Mouse (Mus musculus): ENCODE data around the gene Pi16. TPM values are rescaled to one million over a fixed set of nuclear protein-coding genes. Genes with fewer than 3 reads are reported as not detected.

The Pi16 gene
- polyA plus RNA-seq, 1 experiment from 2014 or later = 2.6 TPM

GRCm38 (mm10) chr17:29358928-29359327 lies 41.4 kb downstream of the Pi16 start:
- Histone ChIP-seq H3K4me2 (ENCODE audit: low read depth, low read length) (no peak overlapping the region), H3K27ac (ENCODE audit: low read length) (no peak overlapping the region), H3K9me3 (replicated peaks; ENCODE audit: control insufficient read depth, low read length) (no peaks in the 10 kb centered on the region), H3K27me3 (ENCODE audit: control insufficient read depth, insufficient read depth, low read length) (no peaks in the 10 kb centered on the region), H3K36me3 (ENCODE audit: control insufficient read depth, insufficient read depth, low read length) (no peaks in the 10 kb centered on the region), H3K4me3 (replicated peaks; ENCODE audit: low read length) (no peak overlapping the region), H3K9ac (ENCODE audit: low read length) (no peak overlapping the region), H3K4me1 (ENCODE audit: control insufficient read depth, insufficient read depth, low read length) (peaks cover 20% of the 10 kb centered on the region)
- no peak for ATAC-seq (ENCODE audit: insufficient read depth, low FRiP score)
- 64% methylated on average over 3 of the region's 3 CpGs for WGBS

- 16% methylated on average over 5 of the region's 5 CpGs for WGBS
- no peak within 1 kb of the TSS for H3K9ac ChIP-seq (ENCODE audit: low read length)
- no peak within 1 kb of the TSS for H3K4me2 ChIP-seq (ENCODE audit: low read depth, low read length)
- no peak for ATAC-seq (ENCODE audit: insufficient read depth, low FRiP score)
- H3K36me3 ChIP-seq (ENCODE audit: control insufficient read depth, insufficient read depth, low read length) = no peaks in the 10 kb centered on the region
- peaks cover 11% of the 10 kb centered on the region for H3K4me1 ChIP-seq (ENCODE audit: control insufficient read depth, insufficient read depth, low read length)
- H3K4me3 ChIP-seq (replicated peaks; ENCODE audit: low read length) = 0 out of 2 replicates have a peak within 1 kb of the TSS, but pooled peaks have one; percentile 0
- H3K9me3 ChIP-seq (replicated peaks; ENCODE audit: control insufficient read depth, low read length) = no peaks in the 10 kb centered on the region
- H3K27ac ChIP-seq (ENCODE audit: low read length) = no peak within 1 kb of the TSS
- no peaks in the 10 kb centered on the region for H3K27me3 ChIP-seq (ENCODE audit: control insufficient read depth, insufficient read depth, low read length)
Observed at GRCm38 (mm10) chr17:29360761-29361221, 43.3 kb downstream of the Pi16 start, which contains the start of gene Fgd2. TSS of gene Fgd2 (plus strand) at chr17:29360914.

DNA sequence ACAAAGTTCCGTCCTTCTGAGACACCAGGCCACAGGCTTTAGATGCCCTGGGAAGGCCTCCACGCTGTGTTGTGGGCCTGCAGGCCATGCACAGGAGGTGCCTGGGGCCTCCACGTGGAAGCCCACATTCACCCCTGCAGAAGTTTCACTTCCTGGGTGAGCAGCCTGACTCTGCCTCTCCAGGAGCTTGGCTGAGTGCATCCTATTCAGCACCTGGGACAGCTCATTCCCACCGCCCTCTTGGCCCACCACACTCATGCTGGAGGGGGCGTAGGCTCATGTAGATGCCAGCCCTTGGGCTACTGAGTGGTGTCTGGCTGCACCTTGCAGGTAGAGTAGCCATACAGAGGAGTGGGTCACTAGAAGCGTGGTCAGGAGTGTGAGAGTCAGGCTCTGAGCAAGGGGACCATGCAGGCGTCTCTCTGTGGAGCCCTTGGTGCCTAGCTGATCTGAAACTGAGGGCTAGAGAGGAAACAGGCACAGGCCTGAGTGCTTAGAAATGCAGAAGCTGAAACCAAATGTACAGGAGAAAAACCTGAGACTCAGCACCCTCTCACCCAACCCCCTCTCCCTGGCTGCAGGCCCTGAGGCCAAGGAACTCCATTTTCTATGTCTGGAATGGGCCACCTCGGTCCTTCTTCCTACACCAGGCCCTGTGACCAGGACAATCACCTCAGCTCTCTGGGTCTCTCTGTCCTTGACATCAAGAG lies 44.7 kb downstream of the Pi16 start:
- Histone ChIP-seq H3K4me3 (replicated peaks; ENCODE audit: low read length) (no peak overlapping the region), H3K9ac (ENCODE audit: low read length) (no peak overlapping the region), H3K4me2 (ENCODE audit: low read depth, low read length) (no peak overlapping the region), H3K36me3 (ENCODE audit: control insufficient read depth, insufficient read depth, low read length) (no peaks in the 10 kb centered on the region), H3K27me3 (ENCODE audit: control insufficient read depth, insufficient read depth, low read length) (no peaks in the 10 kb centered on the region), H3K27ac (ENCODE audit: low read length) (no peak overlapping the region), H3K4me1 (ENCODE audit: control insufficient read depth, insufficient read depth, low read length) (no peaks in the 10 kb centered on the region), H3K9me3 (replicated peaks; ENCODE audit: control insufficient read depth, low read length) (no peaks in the 10 kb centered on the region)
- ATAC-seq (ENCODE audit: insufficient read depth, low FRiP score) = no peak
- WGBS = 52% methylated on average over 8 of the region's 8 CpGs

- no peaks in the 10 kb centered on the region for H3K27me3 ChIP-seq (ENCODE audit: control insufficient read depth, insufficient read depth, low read length)
- no peaks in the 10 kb centered on the region for H3K9me3 ChIP-seq (replicated peaks; ENCODE audit: control insufficient read depth, low read length)
- 66% methylated on average over 8 of the region's 8 CpGs for whole genome bisulfite sequencing
- no peak overlapping the region; the same call in 1 of the 2 replicates for H3K4me2 ChIP-seq (ENCODE audit: low read depth, low read length)
- no peaks in the 10 kb centered on the region for H3K36me3 ChIP-seq (ENCODE audit: control insufficient read depth, insufficient read depth, low read length)
- ATAC-seq (ENCODE audit: insufficient read depth, low FRiP score) = no peak
- H3K9ac ChIP-seq (ENCODE audit: low read length) = no peak overlapping the region
- no peak overlapping the region for H3K4me3 ChIP-seq (replicated peaks; ENCODE audit: low read length)
- no peak overlapping the region for H3K27ac ChIP-seq (ENCODE audit: low read length)
- H3K4me1 ChIP-seq (ENCODE audit: control insufficient read depth, insufficient read depth, low read length) = no peaks in the 10 kb centered on the region
Observed at GRCm38 (mm10) chr17:29363109-29363508, 45.6 kb downstream of the Pi16 start.

DNA sequence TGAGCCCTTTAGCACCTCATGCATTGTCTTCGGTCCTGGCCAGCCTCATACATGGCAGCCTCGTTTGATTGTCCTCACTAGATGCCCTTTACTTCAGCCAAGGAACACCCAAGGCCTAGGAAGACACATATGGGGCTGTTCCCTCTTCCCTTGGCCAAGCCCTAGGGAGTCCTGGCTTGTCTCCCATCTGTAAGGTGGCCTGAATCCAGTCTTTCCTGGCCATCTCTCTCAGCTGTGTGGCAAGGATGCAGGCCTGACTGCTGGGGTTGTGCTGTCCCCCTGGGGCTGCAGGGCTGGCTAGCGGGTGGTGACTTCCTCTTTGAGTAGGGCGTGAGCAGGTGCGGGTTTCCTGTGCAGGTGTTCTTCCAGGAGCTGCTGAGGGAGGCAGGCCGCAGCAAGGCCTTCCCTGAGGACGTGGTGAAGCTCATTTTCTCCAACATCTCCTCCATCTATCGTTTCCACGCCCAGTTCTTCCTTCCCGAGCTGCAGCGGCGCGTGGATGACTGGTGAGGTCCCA lies 47.7 kb downstream of the Pi16 start:
- H3K9ac ChIP-seq (ENCODE audit: low read length) = no peak overlapping the region
- no peaks in the 10 kb centered on the region for H3K4me1 ChIP-seq (ENCODE audit: control insufficient read depth, insufficient read depth, low read length)
- H3K36me3 ChIP-seq (ENCODE audit: control insufficient read depth, insufficient read depth, low read length) = no peaks in the 10 kb centered on the region
- no peak for ATAC-seq (ENCODE audit: insufficient read depth, low FRiP score)
- H3K27me3 ChIP-seq (ENCODE audit: control insufficient read depth, insufficient read depth, low read length) = no peaks in the 10 kb centered on the region
- no peak overlapping the region for H3K4me3 ChIP-seq (replicated peaks; ENCODE audit: low read length)
- WGBS = 82% methylated on average over 13 of the region's 13 CpGs
- no peaks in the 10 kb centered on the region for H3K9me3 ChIP-seq (replicated peaks; ENCODE audit: control insufficient read depth, low read length)
- no peak overlapping the region for H3K4me2 ChIP-seq (ENCODE audit: low read depth, low read length)
- no peak overlapping the region for H3K27ac ChIP-seq (ENCODE audit: low read length)

- WGBS = 15% methylated on average over 7 of the region's 7 CpGs
- Histone ChIP-seq H3K4me1 (ENCODE audit: control insufficient read depth, insufficient read depth, low read length) (no peaks in the 10 kb centered on the region), H3K9ac (ENCODE audit: low read length) (0 out of 2 replicates have a peak overlapping the region, but pooled peaks have one; percentile 28), H3K27me3 (ENCODE audit: control insufficient read depth, insufficient read depth, low read length) (no peaks in the 10 kb centered on the region), H3K4me3 (replicated peaks; ENCODE audit: low read length) (peak overlapping the region; percentile 26), H3K9me3 (replicated peaks; ENCODE audit: control insufficient read depth, low read length) (no peaks in the 10 kb centered on the region), H3K4me2 (ENCODE audit: low read depth, low read length) (peak overlapping the region; percentile 39), H3K36me3 (ENCODE audit: control insufficient read depth, insufficient read depth, low read length) (no peaks in the 10 kb centered on the region), H3K27ac (ENCODE audit: low read length) (no peak overlapping the region)
- no peak for ATAC-seq (ENCODE audit: insufficient read depth, low FRiP score)
Observed at GRCm38 (mm10) chr17:29368726-29369125, 51.2 kb downstream of the Pi16 start.

- Histone ChIP-seq H3K4me3 (replicated peaks; ENCODE audit: low read length) (no peak overlapping the region), H3K9ac (ENCODE audit: low read length) (no peak overlapping the region), H3K4me1 (ENCODE audit: control insufficient read depth, insufficient read depth, low read length) (no peaks in the 10 kb centered on the region), H3K9me3 (replicated peaks; ENCODE audit: control insufficient read depth, low read length) (no peaks in the 10 kb centered on the region), H3K27ac (ENCODE audit: low read length) (no peak overlapping the region), H3K36me3 (ENCODE audit: control insufficient read depth, insufficient read depth, low read length) (no peaks in the 10 kb centered on the region), H3K27me3 (ENCODE audit: control insufficient read depth, insufficient read depth, low read length) (no peaks in the 10 kb centered on the region), H3K4me2 (ENCODE audit: low read depth, low read length) (no peak overlapping the region)
- WGBS = 9% methylated on average over 5 of the region's 5 CpGs
- ATAC-seq (ENCODE audit: insufficient read depth, low FRiP score) = peak; percentile 31; the same call in 1 of the 2 replicates
Observed at GRCm38 (mm10) chr17:29370984-29371723, 53.7 kb downstream of the Pi16 start.

- H3K27me3 ChIP-seq (ENCODE audit: control insufficient read depth, insufficient read depth, low read length) = no peaks in the 10 kb centered on the region
- no peak overlapping the region for H3K9ac ChIP-seq (ENCODE audit: low read length)
- no peak overlapping the region for H3K4me3 ChIP-seq (replicated peaks; ENCODE audit: low read length)
- no peak overlapping the region for H3K4me2 ChIP-seq (ENCODE audit: low read depth, low read length)
- H3K36me3 ChIP-seq (ENCODE audit: control insufficient read depth, insufficient read depth, low read length) = no peaks in the 10 kb centered on the region
- peak overlapping the region; percentile 64; the same call in 1 of the 2 replicates for H3K27ac ChIP-seq (ENCODE audit: low read length)
- peak; percentile 37; the same call in 1 of the 2 replicates for ATAC-seq (ENCODE audit: insufficient read depth, low FRiP score)
- H3K4me1 ChIP-seq (ENCODE audit: control insufficient read depth, insufficient read depth, low read length) = no peaks in the 10 kb centered on the region
- H3K9me3 ChIP-seq (replicated peaks; ENCODE audit: control insufficient read depth, low read length) = no peaks in the 10 kb centered on the region
- 76% methylated on average over 10 of the region's 10 CpGs for WGBS
Observed at GRCm38 (mm10) chr17:29375871-29376270, 58.4 kb downstream of the Pi16 start.

DNA sequence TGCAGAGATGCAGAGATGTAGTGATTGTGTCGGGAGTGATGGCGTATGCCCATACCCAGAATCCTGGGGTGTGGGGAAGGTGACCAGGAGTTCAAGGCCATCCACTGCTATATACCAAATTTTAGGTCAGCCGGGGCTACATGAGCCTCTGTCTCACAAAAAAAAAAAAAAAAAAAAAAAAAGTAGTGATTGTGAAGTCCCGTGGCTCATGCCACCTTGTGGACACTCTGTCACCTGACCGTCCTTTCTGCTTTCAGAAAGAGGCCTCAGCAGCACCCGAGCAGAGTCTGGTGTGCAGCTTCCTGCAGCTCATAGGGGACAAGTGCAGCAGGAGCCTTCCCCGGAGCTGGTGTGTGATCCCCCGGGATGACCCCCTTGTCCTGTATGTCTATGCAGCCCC lies 60.6 kb downstream of the Pi16 start:
- no peaks in the 10 kb centered on the region for H3K9me3 ChIP-seq (replicated peaks; ENCODE audit: control insufficient read depth, low read length)
- ATAC-seq (ENCODE audit: insufficient read depth, low FRiP score) = no peak
- H3K36me3 ChIP-seq (ENCODE audit: control insufficient read depth, insufficient read depth, low read length) = no peaks in the 10 kb centered on the region
- no peak overlapping the region for H3K27ac ChIP-seq (ENCODE audit: low read length)
- H3K27me3 ChIP-seq (ENCODE audit: control insufficient read depth, insufficient read depth, low read length) = no peaks in the 10 kb centered on the region
- H3K9ac ChIP-seq (ENCODE audit: low read length) = no peak overlapping the region
- no peak overlapping the region for H3K4me2 ChIP-seq (ENCODE audit: low read depth, low read length)
- WGBS = 59% methylated on average over 8 of the region's 8 CpGs
- H3K4me1 ChIP-seq (ENCODE audit: control insufficient read depth, insufficient read depth, low read length) = no peaks in the 10 kb centered on the region
- H3K4me3 ChIP-seq (replicated peaks; ENCODE audit: low read length) = no peak overlapping the region

Data from stomach, embryonic 16.5 days (tissue).